Comparison of ENCODE assay signal across 18 mouse cellular contexts in the genomic region with DNA sequence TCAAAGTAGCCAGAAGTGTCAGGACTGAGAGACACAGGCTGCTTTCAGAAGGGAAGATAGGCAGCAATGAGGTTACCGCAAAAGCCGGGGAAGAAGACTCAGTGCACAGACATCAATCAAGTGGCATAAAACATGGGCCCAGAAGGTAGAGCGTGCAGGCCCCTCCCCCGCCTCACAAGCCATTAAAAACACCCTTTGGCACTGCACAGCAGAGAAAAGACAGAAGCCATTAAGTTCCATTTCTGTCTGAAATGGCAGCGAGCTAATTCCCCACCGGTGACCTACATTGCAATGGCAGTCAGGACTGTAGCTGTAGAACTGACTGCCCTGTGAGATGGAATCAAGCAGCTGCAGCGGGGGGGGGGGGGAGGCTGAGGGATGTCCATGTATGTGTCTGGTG.
DNase-seq lines count a peak whose midpoint lies in the region; ATAC-seq and TF ChIP-seq lines count a peak whose summit lies in the region.
"Had no signal": no experiment of that assay in that cellular context is flagged by ENCODE, and none has a peak within 500 bp of the region (broad histone marks: within the 10 kb centered on the region; RNA-seq: fewer than 3 reads in every experiment).

No protein-coding gene starts in this region.

- 0 out of 2 replicates have a peak, but pooled peaks cover 4% of the 10 kb centered on the region for H3K4me1 ChIP-seq in forebrain, embryonic 13.5 days
- H3K4me1 ChIP-seq in forebrain, postnatal 0 days (ENCODE audit: insufficient read depth), result no peaks in the 10 kb centered on the region
- H3K4me1 ChIP-seq in hindbrain, embryonic 15.5 days (replicated peaks), result peaks cover 13% of the 10 kb centered on the region
- H3K4me1 ChIP-seq in neural tube, embryonic 13.5 days (replicated peaks), result peaks cover 14% of the 10 kb centered on the region
- H3K4me1 ChIP-seq in heart, embryonic 10.5 days, result no peaks in the 10 kb centered on the region
- H3K4me1 ChIP-seq: embryonic facial prominence, embryonic 12.5 days; kidney, embryonic 15.5 days had no signal

- peak overlapping the region; percentile 69 for H3K27ac ChIP-seq in forebrain, embryonic 13.5 days
- no peak overlapping the region for H3K27ac ChIP-seq in forebrain, postnatal 0 days (ENCODE audit: low read depth, low read length)
- H3K27ac ChIP-seq in hindbrain, embryonic 15.5 days (replicated peaks), result peak overlapping the region; percentile 66
- H3K27ac ChIP-seq in neural tube, embryonic 13.5 days (replicated peaks), result peak overlapping the region; percentile 82
- no peak overlapping the region for H3K27ac ChIP-seq in heart, embryonic 10.5 days
- H3K27ac ChIP-seq: embryonic facial prominence, embryonic 12.5 days; kidney, embryonic 15.5 days had no signal

- ATAC-seq in forebrain, embryonic 13.5 days, result 0 out of 2 replicates have a peak, but pooled peaks have one; percentile 8
- no peak for ATAC-seq in forebrain, postnatal 0 days
- 0 out of 2 replicates have a peak, but pooled peaks have one; percentile 48 for ATAC-seq in hindbrain, embryonic 15.5 days (ENCODE audit: low FRiP score, low read depth)
- ATAC-seq in neural tube, embryonic 13.5 days (ENCODE audit: low read depth), result peak; percentile 47; the same call in 1 of the 2 replicates

- TF ChIP-seq CTCF in forebrain, postnatal 0 days (IDR thresholded peaks at IDR 0.05; ENCODE audit: low read depth), result no peak
- TF ChIP-seq CTCF in brain, embryonic 14.5 days (IDR thresholded peaks at IDR 0.05; ENCODE audit: borderline replicate concordance, extremely low read depth, insufficient read depth, insufficient read length), result no peak

- no peak overlapping the region for H3K4me3 ChIP-seq in forebrain, embryonic 13.5 days
- no peak overlapping the region for H3K4me3 ChIP-seq in forebrain, postnatal 0 days (ENCODE audit: low read depth, low read length)
- no peak overlapping the region for H3K4me3 ChIP-seq in hindbrain, embryonic 15.5 days
- H3K4me3 ChIP-seq in neural tube, embryonic 13.5 days, result no peak overlapping the region
- no peak overlapping the region for H3K4me3 ChIP-seq in heart, embryonic 10.5 days
- H3K4me3 ChIP-seq: embryonic facial prominence, embryonic 12.5 days; kidney, embryonic 15.5 days had no signal

- DNase-seq in forebrain, postnatal 0 days, result no peak
- peak; percentile 73 for DNase-seq in brain, embryonic 14.5 days (ENCODE audit: low read depth)
- DNase-seq in natural killer cell, adult 2 months (ENCODE audit: low spot score in 2 of 2), result no peak
- DNase-seq in heart, embryonic 10.5 days (ENCODE audit: low spot score), result no peak
- DNase-seq: adrenal gland, postnatal 25 days; heart, postnatal 14 days; layer of hippocampus, postnatal 36 days; liver; lung, adult 18-20 months; lung, postnatal 36 days; spleen, adult 18-20 months; thymus, adult 2 months had no signal

- H3K27me3 ChIP-seq in forebrain, embryonic 13.5 days, result no peaks in the 10 kb centered on the region
- no peaks in the 10 kb centered on the region for H3K27me3 ChIP-seq in forebrain, postnatal 0 days (ENCODE audit: insufficient read depth, low read length)
- no peaks in the 10 kb centered on the region for H3K27me3 ChIP-seq in hindbrain, embryonic 15.5 days
- H3K27me3 ChIP-seq in neural tube, embryonic 13.5 days, result no peaks in the 10 kb centered on the region
- no peaks in the 10 kb centered on the region for H3K27me3 ChIP-seq in heart, embryonic 10.5 days (ENCODE audit: insufficient read depth, poor library complexity, severe bottlenecking)
- H3K27me3 ChIP-seq: embryonic facial prominence, embryonic 12.5 days; kidney, embryonic 15.5 days had no signal

- TF ChIP-seq POLR2A in brain, embryonic 14.5 days (IDR thresholded peaks at IDR 0.05; ENCODE audit: borderline replicate concordance, extremely low read depth, insufficient read depth, insufficient read length, poor library complexity, severe bottlenecking), result no peak

- 70% methylated on average over 7 of the region's 7 CpGs for WGBS in forebrain, embryonic 13.5 days
- 63% methylated on average over 7 of the region's 7 CpGs for WGBS in forebrain, postnatal 0 days
- whole genome bisulfite sequencing in hindbrain, embryonic 15.5 days, result 46% methylated on average over 7 of the region's 7 CpGs
- WGBS in neural tube, embryonic 13.5 days, result 38% methylated on average over 7 of the region's 7 CpGs
- WGBS in heart, embryonic 10.5 days, result 74% methylated on average over 7 of the region's 7 CpGs

- no peaks in the 10 kb centered on the region for H3K36me3 ChIP-seq in forebrain, embryonic 13.5 days (ENCODE audit: poor library complexity, severe bottlenecking)
- H3K36me3 ChIP-seq in forebrain, postnatal 0 days (ENCODE audit: insufficient read depth), result no peaks in the 10 kb centered on the region
- no peaks in the 10 kb centered on the region for H3K36me3 ChIP-seq in hindbrain, embryonic 15.5 days
- H3K36me3 ChIP-seq in neural tube, embryonic 13.5 days, result no peaks in the 10 kb centered on the region
- no peaks in the 10 kb centered on the region for H3K36me3 ChIP-seq in heart, embryonic 10.5 days
- H3K36me3 ChIP-seq: embryonic facial prominence, embryonic 12.5 days; kidney, embryonic 15.5 days had no signal

- H3K9me3 ChIP-seq in forebrain, embryonic 13.5 days (replicated peaks), result no peaks in the 10 kb centered on the region
- H3K9me3 ChIP-seq in forebrain, postnatal 0 days (ENCODE audit: low read length), result no peaks in the 10 kb centered on the region
- H3K9me3 ChIP-seq in hindbrain, embryonic 15.5 days, result no peaks in the 10 kb centered on the region
- H3K9me3 ChIP-seq in neural tube, embryonic 13.5 days, result 0 out of 2 replicates have a peak, but pooled peaks cover 1% of the 10 kb centered on the region
- H3K9me3 ChIP-seq in heart, embryonic 10.5 days, result no peaks in the 10 kb centered on the region
- H3K9me3 ChIP-seq: embryonic facial prominence, embryonic 12.5 days; kidney, embryonic 15.5 days had no signal

- H3K9ac ChIP-seq in forebrain, embryonic 13.5 days, result no peak overlapping the region
- H3K9ac ChIP-seq in forebrain, postnatal 0 days, result no peak overlapping the region
- H3K9ac ChIP-seq in hindbrain, embryonic 15.5 days, result no peak overlapping the region
- no peak overlapping the region for H3K9ac ChIP-seq in neural tube, embryonic 13.5 days
- H3K9ac ChIP-seq: embryonic facial prominence, embryonic 12.5 days; kidney, embryonic 15.5 days had no signal

- H3K4me2 ChIP-seq in forebrain, embryonic 13.5 days, result no peak overlapping the region
- no peak overlapping the region for H3K4me2 ChIP-seq in forebrain, postnatal 0 days (ENCODE audit: low read depth)
- no peak overlapping the region for H3K4me2 ChIP-seq in hindbrain, embryonic 15.5 days
- no peak overlapping the region for H3K4me2 ChIP-seq in neural tube, embryonic 13.5 days
- H3K4me2 ChIP-seq: embryonic facial prominence, embryonic 12.5 days; heart, embryonic 11.5 days; kidney, embryonic 15.5 days had no signal

Comparison
In these comparisons a context has a peak if more than half of its experiments do, and no peak if none do; other contexts are left out.
1. H3K27ac ChIP-seq: peak in forebrain, embryonic 13.5 days (single experiment), hindbrain, embryonic 15.5 days (single experiment) and neural tube, embryonic 13.5 days (single experiment); none in forebrain, postnatal 0 days (single experiment) and heart, embryonic 10.5 days (single experiment).